Mouse (Mus musculus): ENCODE measurements around the gene Pde10a.

DNA sequence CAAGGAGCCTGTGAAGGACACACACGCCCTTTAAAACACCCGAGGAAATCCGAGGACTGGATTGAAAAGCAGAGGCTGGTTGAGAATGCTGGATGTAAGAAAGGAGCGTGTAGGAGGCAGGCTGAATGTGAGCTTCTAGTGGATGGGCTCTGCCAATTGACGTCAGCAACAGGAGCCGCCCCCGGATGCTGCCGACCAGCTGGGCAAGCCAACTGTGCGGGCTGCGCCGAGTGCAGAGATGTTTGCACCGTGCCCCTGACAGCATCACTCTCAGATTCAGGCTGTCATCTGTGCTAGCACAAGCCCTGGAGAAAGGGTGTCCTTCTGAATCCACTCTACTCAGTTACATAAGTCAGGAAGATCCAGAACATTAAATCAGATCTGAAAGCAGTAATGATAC lies 37.3 kb upstream of the Pde10a start:
- no peak for TF ChIP-seq GATA1 (IDR thresholded peaks at IDR 0.05; ENCODE audit: borderline replicate concordance, low read length)
- TF ChIP-seq FLI1 (IDR thresholded peaks at IDR 0.05; ENCODE audit: low read length): no peak

Data from megakaryocyte, embryonic 14.5 days (primary cell).